Mouse (Mus musculus) spleen, postnatal 10 days (tissue): ENCODE measurements around the gene Ahsa1.
"Not testable (repeated sequence)": the region's sequence is repeated elsewhere in the genome, so short reads cannot be mapped to it uniquely, and the experiment has no call there.

Experiments
- DNase-seq, 2 experiments: peaks; one replicate each; pipeline ENCODE4 v3.0.0; 2021 to 2022; ENCODE audit warnings: low spot score in 2 of 2

Gene Ahsa1

DNA sequence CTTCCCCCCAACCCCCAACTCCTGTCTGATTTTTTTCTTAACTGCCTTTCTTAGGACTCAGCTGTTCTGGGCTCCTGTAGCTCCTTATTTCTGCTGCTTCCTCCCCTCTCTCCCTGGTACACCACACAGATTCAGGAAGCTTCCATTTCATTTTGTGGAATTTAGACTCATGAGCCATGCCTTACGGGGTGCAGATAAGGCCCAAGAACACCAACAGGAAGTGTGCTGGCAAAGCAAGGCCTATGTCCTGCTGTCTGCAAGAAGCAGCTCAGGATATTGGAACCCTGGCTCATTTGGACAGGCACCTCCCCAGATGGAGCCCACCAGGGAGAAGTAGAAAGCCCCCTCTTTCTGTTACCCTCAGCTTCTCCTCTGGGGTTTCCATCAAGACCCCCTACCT lies 15.5 kb downstream of the Ahsa1 start:
- DNase-seq, result no peak

DNA sequence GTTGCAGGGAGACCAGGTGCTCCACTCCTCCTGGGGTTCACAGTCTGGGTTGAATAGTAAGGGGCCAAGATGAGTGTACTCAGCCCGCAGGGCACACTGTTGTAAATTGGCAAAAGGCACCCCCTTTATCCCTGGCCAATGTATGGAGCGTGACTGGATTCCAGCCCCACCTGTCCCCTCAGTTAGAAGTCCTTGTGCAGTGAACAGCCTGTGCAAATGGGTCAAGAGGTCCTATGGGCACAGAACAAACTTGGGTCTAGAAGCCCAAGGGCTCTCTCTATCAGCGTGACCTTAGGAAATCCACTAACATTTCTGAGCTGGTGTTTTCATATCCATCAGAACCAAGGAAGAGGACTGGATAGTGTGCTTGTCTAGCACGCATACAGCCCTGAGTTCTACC lies 16.5 kb downstream of the Ahsa1 start:
- no peak for DNase-seq

- no peak for DNase-seq
Measured at GRCm38 (mm10) chr12:87283706-87284105, 17.4 kb downstream of the Ahsa1 start.

- no peak for DNase-seq
Measured at GRCm38 (mm10) chr12:87284268-87284667, 18.0 kb downstream of the Ahsa1 start.

DNA sequence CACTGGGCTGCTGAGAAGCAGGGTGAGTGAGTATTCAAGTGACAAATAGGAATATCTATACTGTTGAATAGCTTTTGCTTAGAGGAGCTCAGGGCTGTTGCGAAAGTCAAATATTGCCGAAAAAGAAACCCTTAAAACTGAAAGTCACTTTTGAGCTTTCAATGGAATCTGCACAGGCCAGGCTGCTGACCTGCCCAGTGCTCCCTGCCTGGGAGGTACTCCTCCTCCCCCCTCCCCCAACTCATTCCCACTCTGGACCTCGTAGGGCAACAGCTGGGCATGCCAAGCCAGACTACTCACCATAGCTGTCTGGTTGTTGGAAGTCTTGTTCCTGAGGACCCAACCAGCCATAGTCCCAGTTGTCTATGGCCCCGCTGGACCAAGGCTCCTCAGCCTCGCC lies 18.4 kb downstream of the Ahsa1 start:
- no peak for DNase-seq

- no peak for DNase-seq
Measured at GRCm38 (mm10) chr12:87289100-87289499, 22.8 kb downstream of the Ahsa1 start.

- DNase-seq, result no peak
Measured at GRCm38 (mm10) chr12:87293934-87294333, 27.7 kb downstream of the Ahsa1 start.

GRCm38 (mm10) chr12:87299037-87299656 lies 32.9 kb downstream of the Ahsa1 start:
- DNase-seq, result no peak

- DNase-seq, result no peak
Measured at GRCm38 (mm10) chr12:87299657-87300440, 33.6 kb downstream of the Ahsa1 start, which contains the start of gene Ism2. Gene Ism2 (minus strand): TSS chr12:87299705.

GRCm38 (mm10) chr12:87300441-87300690 lies 34.1 kb downstream of the Ahsa1 start:
- DNase-seq, result no peak

DNA sequence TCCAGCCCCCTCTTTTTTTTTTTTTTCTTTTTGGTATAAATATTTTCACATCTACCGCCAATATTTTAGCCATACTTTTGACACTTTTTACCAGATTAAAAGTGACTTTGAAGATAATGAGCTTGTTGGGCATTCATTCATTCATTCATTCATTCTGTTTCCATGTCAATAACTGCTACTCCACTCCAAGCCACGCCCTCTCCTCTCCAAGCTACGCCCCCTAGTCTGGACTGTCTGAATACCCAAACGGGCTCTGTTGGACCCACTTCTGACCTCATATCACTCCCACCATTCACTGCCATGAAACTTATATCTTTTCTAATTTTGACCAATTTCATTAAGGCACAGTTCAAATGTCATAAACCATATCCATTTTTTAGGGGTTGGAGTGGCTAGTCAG lies 34.9 kb downstream of the Ahsa1 start:
- DNase-seq, result no peak

DNA sequence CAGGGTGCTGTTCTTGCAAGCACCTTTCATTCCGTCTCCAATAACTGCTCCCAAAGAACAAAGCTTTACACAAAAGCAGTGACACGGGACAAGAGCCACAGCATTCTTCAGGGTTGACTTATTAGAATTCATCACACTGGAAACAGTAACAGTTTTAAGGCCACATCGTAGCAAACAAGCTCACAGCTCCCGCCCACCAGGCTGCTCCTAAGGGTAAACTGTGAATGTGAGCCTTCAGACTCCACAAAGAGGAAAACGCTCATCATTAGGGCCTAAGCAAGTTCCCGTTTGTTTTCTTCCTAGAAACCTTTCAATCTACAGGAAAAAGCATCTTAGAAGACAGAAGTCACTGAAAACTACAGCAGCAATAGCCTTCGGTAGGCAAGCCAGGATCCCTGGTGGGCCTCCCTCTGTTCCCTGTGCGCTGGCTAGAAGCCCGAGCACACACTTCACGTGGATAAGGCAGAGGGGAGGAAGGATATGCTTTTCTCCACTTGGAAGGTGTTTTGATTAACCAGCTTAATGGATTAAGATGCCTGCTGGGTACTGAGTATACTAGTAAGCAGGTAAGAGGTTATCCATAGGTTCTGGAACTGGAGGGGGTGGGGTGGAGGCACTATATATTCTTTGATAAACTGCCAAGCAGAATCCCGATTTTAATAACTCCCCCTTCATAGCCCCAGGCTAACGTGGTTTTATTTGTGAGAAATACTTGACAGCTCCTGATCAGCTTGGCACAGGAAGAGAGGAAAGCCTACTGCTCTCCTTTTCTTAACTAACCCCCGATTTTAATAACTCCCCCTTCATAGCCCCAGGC lies 39.7 kb downstream of the Ahsa1 start:
- no peak for DNase-seq

GRCm38 (mm10) chr12:87306584-87306844 lies 40.2 kb downstream of the Ahsa1 start:
- not testable (repeated sequence) for DNase-seq

GRCm38 (mm10) chr12:87313098-87313497 lies 46.8 kb downstream of the Ahsa1 start:
- no peak for DNase-seq

GRCm38 (mm10) chr12:87317951-87318350 lies 51.7 kb downstream of the Ahsa1 start:
- DNase-seq, result no peak

GRCm38 (mm10) chr12:87319229-87319628 lies 53.0 kb downstream of the Ahsa1 start:
- DNase-seq, result no peak
